Mouse (Mus musculus): ENCODE data around the gene Whrn. TPM values are rescaled to one million over a fixed set of nuclear protein-coding genes. Genes with fewer than 3 reads are reported as not detected.

The Whrn gene
- polyA plus RNA-seq, 1 experiment from 2014 or later, result 0.39 TPM

DNA sequence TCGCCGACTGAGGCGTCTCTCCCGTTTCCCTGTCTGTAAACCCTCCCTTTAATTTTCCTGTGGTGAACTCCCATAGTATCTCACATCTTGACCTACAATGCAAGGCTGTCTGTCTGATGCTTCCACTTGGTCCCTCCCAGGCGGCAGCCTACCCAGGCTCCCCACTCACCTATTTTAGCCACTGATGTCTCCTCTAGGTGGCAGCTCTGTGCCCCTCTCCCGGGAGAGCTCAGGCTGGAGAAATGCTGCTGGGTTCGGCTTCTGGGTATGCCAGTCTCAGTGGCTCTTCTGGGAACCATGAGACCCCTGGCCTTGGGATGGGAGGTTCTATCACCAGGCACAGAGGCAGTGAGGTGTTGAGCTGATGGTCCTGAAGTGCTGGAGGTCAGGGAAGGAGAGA lies 118.3 kb downstream of the Whrn start:
- Histone ChIP-seq H3K4me1 (replicated peaks) (peaks cover 63% of the 10 kb centered on the region), H3K4me3 (replicated peaks) (no peak overlapping the region), H3K9ac (no peak overlapping the region), H3K36me3 (replicated peaks) (peaks cover 69% of the 10 kb centered on the region), H3K4me2 (no peak overlapping the region), H3K27me3 (no peaks in the 10 kb centered on the region), H3K9me3 (replicated peaks) (no peaks in the 10 kb centered on the region), H3K27ac (replicated peaks) (no peak overlapping the region)
- 67% methylated on average over 7 of the region's 7 CpGs for WGBS (ENCODE audit: insufficient replicate concordance)
- ATAC-seq (ENCODE audit: insufficient read depth), result no peak

DNA sequence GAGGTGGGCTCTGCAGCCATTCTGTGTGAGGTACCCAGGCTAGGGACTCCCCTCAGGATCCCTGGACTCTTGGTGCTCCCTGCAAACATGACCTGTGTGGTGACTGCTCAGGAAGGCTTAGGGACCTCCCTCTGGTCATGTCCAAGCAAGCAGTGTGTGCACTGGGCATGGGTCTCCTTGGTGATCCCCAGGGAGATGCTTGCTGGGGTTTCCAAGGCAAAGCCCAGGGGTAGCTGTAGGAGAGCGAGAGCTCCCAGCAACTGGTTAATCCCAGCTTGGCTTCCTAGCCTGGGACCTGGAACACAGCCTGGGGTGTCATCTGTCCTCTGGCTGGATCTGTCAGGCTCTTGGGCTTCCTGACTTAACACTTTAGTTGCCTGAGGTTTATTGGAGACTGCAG lies 120.4 kb downstream of the Whrn start:
- H3K4me3 ChIP-seq (replicated peaks), result no peak overlapping the region
- no peak for ATAC-seq (ENCODE audit: insufficient read depth)
- no peaks in the 10 kb centered on the region for H3K27me3 ChIP-seq
- H3K9ac ChIP-seq, result peak overlapping the region; percentile 43; the same call in 1 of the 2 replicates
- peaks cover 68% of the 10 kb centered on the region for H3K36me3 ChIP-seq (replicated peaks)
- H3K27ac ChIP-seq (replicated peaks), result peak overlapping the region; percentile 96
- H3K9me3 ChIP-seq (replicated peaks), result no peaks in the 10 kb centered on the region
- peak overlapping the region; percentile 63; the same call in 1 of the 2 replicates for H3K4me2 ChIP-seq
- 70% methylated on average over 1 of the region's 1 CpGs for WGBS (ENCODE audit: insufficient replicate concordance)
- H3K4me1 ChIP-seq (replicated peaks), result peaks cover 64% of the 10 kb centered on the region

DNA sequence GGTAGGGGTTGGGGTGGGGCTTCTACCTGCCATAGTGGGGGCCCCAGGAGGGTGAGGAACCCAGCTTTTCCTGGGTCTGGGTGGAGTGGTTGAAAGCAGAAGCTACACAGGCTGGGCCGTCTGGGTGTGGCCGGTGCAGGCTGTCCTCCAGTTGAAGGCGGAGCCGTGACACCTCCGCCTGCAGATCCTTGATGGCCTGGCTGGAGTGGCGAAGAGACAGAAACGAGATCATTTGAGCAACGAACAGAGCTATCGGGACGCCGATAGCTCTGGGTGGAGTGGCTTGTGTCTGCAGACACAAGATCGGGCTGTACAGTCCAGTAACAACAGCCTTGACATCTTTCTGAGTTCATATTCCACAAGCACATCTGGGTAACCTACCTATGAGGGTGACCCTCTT lies 121.5 kb downstream of the Whrn start:
- ATAC-seq (ENCODE audit: insufficient read depth), result peak; percentile 91
- H3K4me2 ChIP-seq, result peak overlapping the region; percentile 63
- H3K9ac ChIP-seq, result peak overlapping the region; percentile 43
- no peaks in the 10 kb centered on the region for H3K9me3 ChIP-seq (replicated peaks)
- no peaks in the 10 kb centered on the region for H3K27me3 ChIP-seq
- peaks cover 64% of the 10 kb centered on the region for H3K4me1 ChIP-seq (replicated peaks)
- peak overlapping the region; percentile 19; the same call in 1 of the 2 replicates for H3K4me3 ChIP-seq (replicated peaks)
- WGBS (ENCODE audit: insufficient replicate concordance), result 18% methylated on average over 12 of the region's 12 CpGs
- peak overlapping the region; percentile 96 for H3K27ac ChIP-seq (replicated peaks)
- peaks cover 67% of the 10 kb centered on the region for H3K36me3 ChIP-seq (replicated peaks)

DNA sequence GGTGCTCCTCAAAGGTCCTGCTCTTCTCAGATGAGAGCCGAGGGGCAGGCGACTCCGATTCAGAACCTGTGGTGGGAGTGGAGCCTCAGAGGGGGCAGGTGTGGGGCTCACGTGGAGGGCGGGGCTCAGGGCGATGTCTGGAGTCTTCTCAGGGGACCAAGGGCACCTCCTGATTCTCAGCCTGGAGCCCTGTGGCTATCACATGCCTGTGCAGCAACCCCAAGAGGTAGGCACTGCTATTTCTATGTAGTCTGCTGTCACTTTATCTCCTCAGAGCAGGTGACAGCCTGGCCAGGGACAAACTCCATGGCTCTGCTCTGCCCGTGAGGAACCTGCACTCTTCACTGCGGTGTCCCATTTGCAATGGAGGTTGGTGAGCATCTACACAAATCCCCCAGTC lies 122.4 kb downstream of the Whrn start:
- Histone ChIP-seq H3K36me3 (replicated peaks) (peaks cover 63% of the 10 kb centered on the region), H3K4me2 (peak overlapping the region; percentile 63), H3K27ac (replicated peaks) (peak overlapping the region; percentile 96), H3K4me1 (replicated peaks) (peaks cover 64% of the 10 kb centered on the region), H3K9me3 (replicated peaks) (no peaks in the 10 kb centered on the region), H3K27me3 (no peaks in the 10 kb centered on the region), H3K9ac (peak overlapping the region; percentile 20; the same call in 1 of the 2 replicates), H3K4me3 (replicated peaks) (peak overlapping the region; percentile 19)
- 45% methylated on average over 8 of the region's 8 CpGs for WGBS (ENCODE audit: insufficient replicate concordance)
- ATAC-seq (ENCODE audit: insufficient read depth), result peak; percentile 69

DNA sequence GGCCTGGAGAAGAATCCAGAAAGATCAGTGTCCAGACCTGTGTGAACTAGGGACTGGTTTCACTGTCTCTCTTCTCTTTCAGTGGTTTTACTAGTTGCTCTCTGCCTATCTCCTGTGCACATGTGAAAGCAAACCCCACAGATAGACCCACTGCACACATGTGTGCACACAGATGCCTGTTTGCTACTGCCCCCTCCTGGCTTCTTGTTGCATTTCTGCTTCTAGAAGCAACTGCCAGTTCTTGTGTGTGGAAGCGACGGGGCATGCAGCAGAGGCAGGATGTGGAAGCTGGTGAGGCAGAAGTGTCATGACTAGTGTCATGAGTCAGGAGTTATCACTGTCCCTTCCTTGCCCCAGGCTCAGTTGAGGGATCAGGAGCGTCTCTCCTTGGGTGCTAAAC lies 123.9 kb downstream of the Whrn start:
- H3K27ac ChIP-seq (replicated peaks), result peak overlapping the region; percentile 96
- H3K36me3 ChIP-seq (replicated peaks), result peaks cover 56% of the 10 kb centered on the region
- H3K27me3 ChIP-seq, result no peaks in the 10 kb centered on the region
- H3K9me3 ChIP-seq (replicated peaks), result no peaks in the 10 kb centered on the region
- no peak overlapping the region for H3K4me3 ChIP-seq (replicated peaks)
- peak overlapping the region; percentile 15; the same call in 1 of the 2 replicates for H3K9ac ChIP-seq
- whole genome bisulfite sequencing (ENCODE audit: insufficient replicate concordance), result 31% methylated on average over 3 of the region's 3 CpGs
- H3K4me1 ChIP-seq (replicated peaks), result peaks cover 56% of the 10 kb centered on the region
- no peak for ATAC-seq (ENCODE audit: insufficient read depth)
- H3K4me2 ChIP-seq, result no peak overlapping the region

DNA sequence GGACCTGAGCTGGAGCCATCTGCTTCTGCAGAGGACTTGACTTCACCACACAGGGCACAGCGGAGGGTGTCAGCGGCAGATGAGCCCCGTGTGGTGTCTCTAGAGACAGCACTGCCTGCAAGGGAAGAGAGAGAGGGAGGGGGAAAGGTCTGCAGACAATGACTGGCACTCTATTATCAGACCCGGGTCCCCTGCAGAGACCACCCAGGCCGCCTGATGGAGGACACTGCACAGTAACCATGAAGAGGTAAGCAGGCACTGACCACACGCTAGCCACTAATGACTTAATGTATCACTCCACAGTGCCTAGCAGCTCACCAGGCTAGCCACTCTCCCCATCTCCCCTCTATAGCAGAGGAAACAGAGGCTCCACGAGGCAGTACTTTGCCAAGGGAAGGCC lies 124.9 kb downstream of the Whrn start:
- no peak for ATAC-seq (ENCODE audit: insufficient read depth)
- Histone ChIP-seq H3K4me1 (replicated peaks) (peaks cover 46% of the 10 kb centered on the region), H3K27me3 (no peaks in the 10 kb centered on the region), H3K36me3 (replicated peaks) (peaks cover 48% of the 10 kb centered on the region), H3K9me3 (replicated peaks) (no peaks in the 10 kb centered on the region), H3K9ac (no peak overlapping the region), H3K4me3 (replicated peaks) (no peak overlapping the region), H3K4me2 (no peak overlapping the region), H3K27ac (replicated peaks) (0 out of 2 replicates have a peak overlapping the region, but pooled peaks have one; percentile 24)
- 69% methylated on average over 7 of the region's 7 CpGs for WGBS (ENCODE audit: insufficient replicate concordance)

DNA sequence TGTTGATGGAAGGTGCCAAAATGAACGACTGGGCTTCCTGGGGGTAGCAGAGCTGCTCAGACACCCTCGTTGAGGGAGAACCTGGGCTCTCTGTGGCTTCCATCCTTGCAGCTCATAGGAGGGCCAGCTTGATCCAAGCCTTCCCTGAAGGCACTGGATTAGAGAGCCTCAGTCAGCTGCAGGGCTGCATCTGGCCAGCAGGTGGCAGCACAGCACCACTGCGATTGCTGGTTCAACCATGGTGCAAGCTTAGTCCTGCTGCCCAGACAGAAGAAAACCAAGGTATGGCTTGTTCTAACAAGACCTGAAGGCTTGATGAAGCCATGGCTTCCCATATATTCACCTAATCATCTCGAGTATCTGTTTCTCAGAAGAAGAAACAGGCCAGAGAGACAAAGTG lies 127.2 kb downstream of the Whrn start:
- H3K27ac ChIP-seq (replicated peaks), result no peak overlapping the region
- no peaks in the 10 kb centered on the region for H3K27me3 ChIP-seq
- no peak overlapping the region for H3K4me2 ChIP-seq
- H3K36me3 ChIP-seq (replicated peaks), result peaks cover 45% of the 10 kb centered on the region
- ATAC-seq (ENCODE audit: insufficient read depth), result 0 out of 2 replicates have a peak, but pooled peaks have one; percentile 22
- WGBS (ENCODE audit: insufficient replicate concordance), result 12% methylated on average over 4 of the region's 4 CpGs
- H3K9ac ChIP-seq, result no peak overlapping the region
- H3K9me3 ChIP-seq (replicated peaks), result no peaks in the 10 kb centered on the region
- H3K4me3 ChIP-seq (replicated peaks), result no peak overlapping the region
- peaks cover 23% of the 10 kb centered on the region for H3K4me1 ChIP-seq (replicated peaks)

Other genes starting within 250 kb of the Whrn start
- 0.50 and 0.77 TPM in 2 replicates for gene Orm1, start 151.4 kb downstream of the Whrn start, polyA plus RNA-seq (2015; fragmentation: Nextera tagmentation; extraction: Ambion mirVana)
- not detected in 2 replicates for gene Orm3, start 139.8 kb downstream of the Whrn start, polyA plus RNA-seq (2015; fragmentation: Nextera tagmentation; extraction: Ambion mirVana)
- gene Orm2, start 133.5 kb downstream of the Whrn start, polyA plus RNA-seq (2015; fragmentation: Nextera tagmentation; extraction: Ambion mirVana), result not detected in 2 replicates
- 4.8 and 5.7 TPM in 2 replicates for gene Akna, start 92.6 kb downstream of the Whrn start, polyA plus RNA-seq (2015; fragmentation: Nextera tagmentation; extraction: Ambion mirVana)
- gene Atp6v1g1, start 48.8 kb upstream of the Whrn start, polyA plus RNA-seq (2015; fragmentation: Nextera tagmentation; extraction: Ambion mirVana), result 125 and 128 TPM in 2 replicates
- 9.6 and 11.7 TPM in 2 replicates for gene Tmem268, start 62.8 kb upstream of the Whrn start, polyA plus RNA-seq (2015; fragmentation: Nextera tagmentation; extraction: Ambion mirVana)
- gene Gm11213, start 109.3 kb upstream of the Whrn start, polyA plus RNA-seq (2015; fragmentation: Nextera tagmentation; extraction: Ambion mirVana), result not detected in 2 replicates
- gene Tex48, start 126.4 kb upstream of the Whrn start, polyA plus RNA-seq (2015; fragmentation: Nextera tagmentation; extraction: Ambion mirVana), result not detected in 2 replicates
- gene Gm11214, start 167.4 kb upstream of the Whrn start, polyA plus RNA-seq (2015; fragmentation: Nextera tagmentation; extraction: Ambion mirVana), result not detected in 2 replicates
- 0.09 and 0.14 TPM in 2 replicates for gene Tnfsf15, start 249.1 kb upstream of the Whrn start, polyA plus RNA-seq (2015; fragmentation: Nextera tagmentation; extraction: Ambion mirVana)

Data from liver, embryonic 15.5 days (tissue).